Mouse (Mus musculus) stomach, postnatal 0 days (tissue): ENCODE results near the gene Kdm2b. TPM values are rescaled to one million over a fixed set of nuclear protein-coding genes. Genes with fewer than 3 reads are reported as not detected.

Experiments used
- ATAC-seq: fragments of 200-750 bp; cut with Nextera tagmentation; 2 replicates; pipeline ENCODE4 v1.8.0; 2017; ENCODE audit not compliant: low FRiP score, low TSS enrichment
- DNase-seq: peaks from one replicate; pipeline ENCODE4 v3.0.0-alpha.2; 2016; ENCODE audit warnings: low spot score
- H3K27ac ChIP-seq: fragments of 300-500 bp; sonication (generic); replicated peaks from 2 replicates; pipeline ENCODE4 v1.5.1; 2014; ENCODE audit warnings: mild to moderate bottlenecking, control low read depth
- H3K27me3 ChIP-seq: fragments of 300-500 bp; sonication (generic); 2 replicates; pipeline ENCODE4 v1.6.1; 2014; ENCODE audit warnings: low read length; ENCODE audit not compliant: control insufficient read depth, insufficient read depth
- H3K36me3 ChIP-seq: fragments of 300-500 bp; sonication (generic); 2 replicates; pipeline ENCODE4 v1.6.1; 2014; ENCODE audit warnings: low read length, mixed read lengths; ENCODE audit not compliant: control insufficient read depth, insufficient read depth
- H3K4me1 ChIP-seq: fragments of 300-500 bp; sonication (generic); replicated peaks from 2 replicates; pipeline ENCODE4 v1.6.1; 2014; ENCODE audit warnings: antibody characterized with exemption; ENCODE audit not compliant: control insufficient read depth, insufficient read depth
- H3K4me2 ChIP-seq: fragments of 300-500 bp; sonication (generic); replicated peaks from 2 replicates; pipeline ENCODE4 v1.6.1; 2014; ENCODE audit warnings: low read depth, mild to moderate bottlenecking, control low read depth, moderate library complexity
- H3K4me3 ChIP-seq: fragments of 300-500 bp; sonication (generic); 2 replicates; pipeline ENCODE4 v1.5.1; 2014; ENCODE audit warnings: low read depth, low read length, control low read depth
- H3K9ac ChIP-seq: fragments of 300-500 bp; sonication (generic); 2 replicates; pipeline ENCODE4 v1.6.1; 2014; ENCODE audit warnings: mild to moderate bottlenecking, low read length, control low read depth, mixed read lengths
- H3K9me3 ChIP-seq: fragments of 300-500 bp; sonication (generic); 2 replicates; pipeline ENCODE4 v1.6.1; 2016; ENCODE audit warnings: low read length; ENCODE audit not compliant: control insufficient read depth
- CTCF ChIP-seq: IDR thresholded peaks from 2 replicates; pipeline ENCODE4 v1.5.1; 2016; ENCODE audit warnings: antibody characterized with exemption, low read depth, mild to moderate bottlenecking, moderate library complexity
- EP300 ChIP-seq: optimal IDR thresholded peaks from 2 replicates; pipeline ENCODE3; 2016; ENCODE audit warnings: antibody characterized with exemption
- WGBS: fragments of 180-500 bp; shearing (Covaris S2); extraction: QIAGEN DNeasy Blood & Tissue Kit; methylation state at CpG from one replicate; pipeline ENCODE4 v1.1.7; 2014; 5-methylcytosine and 5-hydroxymethylcytosine counted together
- polyA plus RNA-seq: library from polyadenylated mRNA; unstranded; fragments of >200 nt; fragmentation: Nextera tagmentation; extraction: Ambion mirVana; gene quantifications from 2 replicates; pipeline ENCODE4 v1.2.1, GENCODE M21; 2015

Kdm2b gene
- polyA plus RNA-seq, 1 experiment from 2014 or later, result 15.5 TPM

GRCm38 (mm10) chr5:123015915-123016314 lies 26.3 kb upstream of the Kdm2b start:
- 16% methylated on average over 8 of the region's 8 CpGs for WGBS
- H3K9me3 ChIP-seq, result no peaks in the 10 kb centered on the region
- no peaks in the 10 kb centered on the region for H3K27me3 ChIP-seq
- peak overlapping the region; percentile 98 for H3K27ac ChIP-seq
- peaks cover 7% of the 10 kb centered on the region; the same call in 1 of the 2 replicates for H3K4me1 ChIP-seq
- peak overlapping the region; percentile 84 for H3K9ac ChIP-seq
- DNase-seq (peak; percentile 52), ATAC-seq (peak; percentile 3; the same call in 1 of the 2 replicates)
- no peak for TF ChIP-seq EP300
- peak; percentile 12; the same call in 1 of the 2 replicates for TF ChIP-seq CTCF
- no peaks in the 10 kb centered on the region for H3K36me3 ChIP-seq
- H3K4me3 ChIP-seq, result peak overlapping the region; percentile 82
- peak overlapping the region; percentile 72 for H3K4me2 ChIP-seq

GRCm38 (mm10) chr5:123014753-123015701 lies 25.4 kb upstream of the Kdm2b start, which contains the start of gene Orai1:
Orai1 (plus strand) TSS chr5:123015074.
- peak; percentile 99 for DNase-seq
- Histone ChIP-seq H3K4me3 (peak within 1 kb of the TSS; percentile 82), H3K9ac (peak within 1 kb of the TSS; percentile 84), H3K4me1 (peaks cover 7% of the 10 kb centered on the region; the same call in 1 of the 2 replicates), H3K9me3 (no peaks in the 10 kb centered on the region), H3K27ac (peak within 1 kb of the TSS; percentile 98), H3K4me2 (peak within 1 kb of the TSS; percentile 72), H3K27me3 (no peaks in the 10 kb centered on the region), H3K36me3 (no peaks in the 10 kb centered on the region)
- under 1% methylated on average over 96 of the region's 106 CpGs for WGBS
- ATAC-seq, result peak; percentile 94
- TF ChIP-seq CTCF, result no peak
- no peak for TF ChIP-seq EP300

- ATAC-seq, result no peak
- H3K4me2 ChIP-seq, result peak overlapping the region; percentile 72; the same call in 1 of the 2 replicates
- TF ChIP-seq CTCF (peak; percentile 87), EP300 (no peak)
- DNase-seq, result peak; percentile 71
- WGBS, result 48% methylated on average over 9 of the region's 9 CpGs
- H3K27ac ChIP-seq, result 0 out of 2 replicates have a peak overlapping the region, but pooled peaks have one; percentile 9
- H3K9me3 ChIP-seq, result no peaks in the 10 kb centered on the region
- no peaks in the 10 kb centered on the region for H3K36me3 ChIP-seq
- no peak overlapping the region for H3K9ac ChIP-seq
- peaks cover 7% of the 10 kb centered on the region; the same call in 1 of the 2 replicates for H3K4me1 ChIP-seq
- H3K27me3 ChIP-seq, result no peaks in the 10 kb centered on the region
- no peak overlapping the region for H3K4me3 ChIP-seq
Observed at GRCm38 (mm10) chr5:123013599-123014315, 24.1 kb upstream of the Kdm2b start.

GRCm38 (mm10) chr5:123011705-123012104 lies 22.1 kb upstream of the Kdm2b start:
- peaks cover 3% of the 10 kb centered on the region; the same call in 1 of the 2 replicates for H3K4me1 ChIP-seq
- no peaks in the 10 kb centered on the region for H3K9me3 ChIP-seq
- 93% methylated on average over 9 of the region's 9 CpGs for WGBS
- no peak overlapping the region for H3K27ac ChIP-seq
- no peak overlapping the region for H3K4me2 ChIP-seq
- H3K36me3 ChIP-seq, result no peaks in the 10 kb centered on the region
- TF ChIP-seq EP300 (no peak), CTCF (no peak)
- no peak overlapping the region for H3K9ac ChIP-seq
- H3K27me3 ChIP-seq, result no peaks in the 10 kb centered on the region
- H3K4me3 ChIP-seq, result no peak overlapping the region
- no peak for ATAC-seq
- DNase-seq, result no peak

GRCm38 (mm10) chr5:123010806-123011205 lies 21.2 kb upstream of the Kdm2b start:
- TF ChIP-seq EP300 (no peak), CTCF (peak; percentile 59)
- no peaks in the 10 kb centered on the region for H3K9me3 ChIP-seq
- ATAC-seq, result no peak

More at GRCm38 (mm10) chr5:123010806-123011205, 21.2 kb upstream of the Kdm2b start:
- H3K9ac ChIP-seq, result no peak overlapping the region
- DNase-seq, result no peak
- no peak overlapping the region for H3K4me2 ChIP-seq
- H3K4me1 ChIP-seq, result peaks cover 3% of the 10 kb centered on the region; the same call in 1 of the 2 replicates
- no peaks in the 10 kb centered on the region for H3K27me3 ChIP-seq
- H3K27ac ChIP-seq, result no peak overlapping the region
- no peak overlapping the region for H3K4me3 ChIP-seq
- 93% methylated on average over 6 of the region's 6 CpGs for WGBS
- H3K36me3 ChIP-seq, result no peaks in the 10 kb centered on the region
